Mouse (Mus musculus) liver, embryonic 15.5 days (tissue): ENCODE results near the gene Acacb. TPM values are rescaled to one million over a fixed set of nuclear protein-coding genes. Genes with fewer than 3 reads are reported as not detected.

ENCODE experiments used
- ATAC-seq: fragments of 200-750 bp; cut with Nextera tagmentation; 2 replicates; pipeline ENCODE4 v1.8.0; 2017; ENCODE audit warnings: moderate number of reproducible peaks, mild to moderate bottlenecking, moderate library complexity; ENCODE audit not compliant: insufficient read depth
- H3K27ac ChIP-seq: fragments of 300-500 bp; sonication (generic); replicated peaks from 2 replicates; pipeline ENCODE4 v1.5.1; 2015; ENCODE audit warnings: mild to moderate bottlenecking, inconsistent platforms
- H3K27me3 ChIP-seq: fragments of 300-500 bp; sonication (generic); 2 replicates; pipeline ENCODE4 v1.6.1; 2015; ENCODE audit warnings: mild to moderate bottlenecking, inconsistent platforms
- H3K36me3 ChIP-seq: fragments of 300-500 bp; sonication (generic); replicated peaks from 2 replicates; pipeline ENCODE4 v1.6.1; 2015; ENCODE audit warnings: moderate library complexity, mild to moderate bottlenecking, inconsistent platforms
- H3K4me1 ChIP-seq: fragments of 300-500 bp; sonication (generic); replicated peaks from 2 replicates; pipeline ENCODE4 v1.6.1; 2015; ENCODE audit warnings: inconsistent platforms
- H3K4me2 ChIP-seq: fragments of 300-500 bp; sonication (generic); 2 replicates; pipeline ENCODE4 v1.6.1; 2015; ENCODE audit warnings: moderate library complexity, mild to moderate bottlenecking, inconsistent platforms
- H3K4me3 ChIP-seq: fragments of 300-500 bp; sonication (generic); replicated peaks from 2 replicates; pipeline ENCODE4 v1.5.1; 2015; ENCODE audit warnings: mild to moderate bottlenecking, inconsistent platforms
- H3K9ac ChIP-seq: fragments of 300-500 bp; sonication (generic); 2 replicates; pipeline ENCODE4 v1.6.1; 2015; ENCODE audit warnings: moderate library complexity, mild to moderate bottlenecking, inconsistent platforms
- H3K9me3 ChIP-seq: fragments of 300-500 bp; sonication (generic); replicated peaks from 2 replicates; pipeline ENCODE4 v1.6.1; 2016; ENCODE audit warnings: inconsistent platforms
- WGBS: fragments of 180-500 bp; shearing (Covaris S2); methylation state at CpG from one replicate; pipeline ENCODE4 v1.1.7; 2015; ENCODE audit warnings: mixed read lengths; ENCODE audit not compliant: insufficient replicate concordance; 5-methylcytosine and 5-hydroxymethylcytosine counted together
- polyA plus RNA-seq: library from polyadenylated mRNA; unstranded; fragments of >200 nt; fragmentation: Nextera tagmentation; extraction: Ambion mirVana; gene quantifications from 2 replicates; pipeline ENCODE4 v1.2.1, GENCODE M21; 2015

Acacb gene
- polyA plus RNA-seq, 1 experiment from 2014 or later = 0.45 TPM

DNA sequence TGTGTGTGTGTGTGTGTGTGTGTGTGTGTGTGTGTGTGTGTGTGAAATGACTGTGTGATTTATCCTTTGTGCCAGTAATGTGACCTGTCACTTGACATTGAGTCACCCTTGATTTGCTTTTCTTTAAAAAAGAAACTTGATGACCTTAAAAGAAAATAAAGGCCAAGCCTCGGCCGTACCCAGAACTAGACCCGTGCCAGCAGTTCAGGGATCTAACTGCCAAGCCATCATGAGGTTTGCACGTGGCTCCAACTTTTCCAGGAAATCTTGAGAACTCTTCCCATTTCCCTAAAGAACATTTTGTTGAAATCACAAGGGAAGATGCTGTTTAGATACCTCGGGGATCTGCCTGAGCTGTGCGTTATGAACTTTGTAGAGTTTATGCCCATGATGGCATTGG, 15.1 kb downstream of the Acacb start:
- H3K27ac ChIP-seq = no peak overlapping the region
- H3K4me2 ChIP-seq = no peak overlapping the region
- H3K9ac ChIP-seq = no peak overlapping the region
- ATAC-seq = no peak
- H3K36me3 ChIP-seq = no peaks in the 10 kb centered on the region
- WGBS = 71% methylated on average over 6 of the region's 6 CpGs
- H3K4me1 ChIP-seq = no peaks in the 10 kb centered on the region
- 0 out of 2 replicates have a peak, but pooled peaks cover 3% of the 10 kb centered on the region for H3K27me3 ChIP-seq
- no peak overlapping the region for H3K4me3 ChIP-seq
- H3K9me3 ChIP-seq = no peaks in the 10 kb centered on the region

DNA sequence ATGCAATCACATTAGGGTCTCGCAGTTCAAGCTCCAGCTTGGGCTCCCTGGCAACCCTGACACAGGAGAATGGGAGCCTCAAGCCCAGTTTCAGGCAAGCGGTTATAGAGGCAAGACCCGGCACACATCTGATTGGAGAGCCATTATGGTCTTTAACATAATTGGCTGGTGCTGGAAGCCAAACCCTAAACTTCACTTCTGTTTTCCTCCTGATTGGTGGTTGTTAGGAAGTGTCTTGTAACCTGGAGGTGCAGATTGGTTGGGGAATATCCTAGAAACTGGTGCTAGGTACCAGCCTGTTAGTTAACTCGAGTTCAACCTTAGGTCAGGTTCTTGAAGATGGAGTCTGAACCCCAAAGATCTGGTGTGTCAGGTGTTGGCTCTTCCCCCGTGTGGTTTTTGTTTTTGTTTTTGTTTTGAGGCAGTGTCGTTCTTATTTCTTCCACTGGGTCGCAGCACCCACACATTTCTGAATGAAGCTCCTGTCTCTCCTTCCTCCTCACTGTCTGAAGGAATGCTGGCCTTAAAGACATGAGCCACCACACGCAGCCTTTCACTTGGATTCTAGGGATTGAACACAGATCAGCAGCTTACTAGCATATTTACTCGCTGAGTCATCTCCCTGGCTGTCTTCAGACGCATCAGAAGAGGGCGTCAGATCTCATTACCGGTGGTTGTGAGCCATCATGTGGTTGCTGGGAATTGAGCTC, 15.9 kb downstream of the Acacb start:
- H3K27ac ChIP-seq = no peak overlapping the region
- no peaks in the 10 kb centered on the region for H3K36me3 ChIP-seq
- WGBS = 38% methylated on average over 12 of the region's 12 CpGs
- no peaks in the 10 kb centered on the region for H3K9me3 ChIP-seq
- H3K27me3 ChIP-seq = 0 out of 2 replicates have a peak, but pooled peaks cover 3% of the 10 kb centered on the region
- no peak overlapping the region for H3K9ac ChIP-seq
- ATAC-seq = no peak
- H3K4me1 ChIP-seq = no peaks in the 10 kb centered on the region
- no peak overlapping the region for H3K4me2 ChIP-seq
- no peak overlapping the region for H3K4me3 ChIP-seq

DNA sequence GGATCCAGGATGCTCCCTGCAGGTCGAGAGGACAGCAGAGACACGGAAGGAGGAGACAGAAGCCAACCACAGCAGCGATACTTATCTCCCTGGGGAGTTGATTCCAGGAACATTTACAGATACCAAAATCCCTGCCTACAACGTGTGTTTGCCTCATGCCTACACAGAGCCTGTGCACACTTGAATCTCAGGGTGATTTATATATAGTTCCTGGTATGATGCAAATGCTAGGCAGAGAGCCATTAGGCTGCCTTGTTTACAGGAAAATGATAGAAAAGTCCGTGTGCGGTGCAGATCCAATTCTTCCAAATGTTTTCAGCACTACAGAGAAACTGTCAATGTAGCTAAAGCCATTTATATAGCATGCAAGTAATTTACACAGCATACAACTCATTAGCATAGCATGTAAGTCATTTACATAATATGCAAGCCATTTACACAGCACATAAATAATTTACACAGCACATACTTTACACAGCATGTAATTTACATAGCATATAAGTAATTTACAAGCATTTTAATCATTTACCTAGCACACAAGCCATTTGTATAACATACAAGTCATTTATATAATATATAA, 16.9 kb downstream of the Acacb start:
- Histone ChIP-seq H3K27ac (no peak overlapping the region), H3K9me3 (no peaks in the 10 kb centered on the region), H3K4me1 (no peaks in the 10 kb centered on the region), H3K27me3 (0 out of 2 replicates have a peak, but pooled peaks cover 3% of the 10 kb centered on the region), H3K9ac (no peak overlapping the region), H3K36me3 (no peaks in the 10 kb centered on the region), H3K4me3 (no peak overlapping the region), H3K4me2 (no peak overlapping the region)
- WGBS = 45% methylated on average over 6 of the region's 6 CpGs
- ATAC-seq = no peak

DNA sequence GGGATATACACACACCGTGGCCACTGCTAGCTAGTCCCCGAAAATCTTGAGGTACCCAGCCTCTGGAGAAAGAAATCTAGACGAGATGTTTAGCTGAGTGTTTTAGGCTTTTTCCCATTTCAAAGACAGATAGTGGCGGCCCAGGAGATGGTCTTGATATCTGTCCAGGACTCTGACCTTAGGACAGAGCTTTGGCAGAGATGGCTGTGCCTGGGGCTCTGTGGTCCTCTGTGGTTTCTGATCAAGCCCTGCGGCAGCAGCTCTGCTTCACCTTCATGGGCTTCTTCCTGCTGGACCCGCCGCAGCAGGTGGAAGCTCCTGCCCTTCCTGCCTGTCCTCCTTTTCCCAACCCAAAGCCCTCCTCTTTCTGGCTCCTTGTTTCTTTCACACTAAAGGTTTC, 24.0 kb downstream of the Acacb start:
- no peak overlapping the region for H3K9ac ChIP-seq
- H3K36me3 ChIP-seq = no peaks in the 10 kb centered on the region
- H3K9me3 ChIP-seq = no peaks in the 10 kb centered on the region
- H3K27ac ChIP-seq = no peak overlapping the region
- no peak overlapping the region for H3K4me3 ChIP-seq
- ATAC-seq = no peak
- no peak overlapping the region for H3K4me2 ChIP-seq
- H3K4me1 ChIP-seq = peaks cover 15% of the 10 kb centered on the region
- 0 out of 2 replicates have a peak, but pooled peaks cover 3% of the 10 kb centered on the region for H3K27me3 ChIP-seq
- 67% methylated on average over 7 of the region's 7 CpGs for WGBS

DNA sequence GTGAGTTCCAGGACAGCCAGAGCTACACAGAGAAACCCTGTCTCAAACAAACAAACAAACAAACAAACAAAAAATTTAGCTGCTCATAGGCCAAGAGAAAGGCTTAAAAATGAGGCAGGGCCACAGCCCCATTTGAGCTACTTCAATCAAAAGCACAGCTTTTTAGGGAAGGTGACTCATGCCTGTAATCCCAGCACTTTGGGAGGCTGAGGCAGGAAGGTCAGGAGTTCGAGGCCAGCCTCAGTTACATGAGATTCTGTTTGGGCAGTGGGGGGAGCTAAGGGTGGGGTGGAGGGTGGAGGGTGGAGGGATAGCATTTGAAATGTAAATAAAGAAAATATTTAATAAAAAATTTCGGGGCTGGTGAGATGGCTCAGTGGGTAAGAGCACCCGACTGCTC, 26.6 kb downstream of the Acacb start:
- Histone ChIP-seq H3K9ac (no peak overlapping the region), H3K4me1 (peaks cover 28% of the 10 kb centered on the region), H3K4me2 (no peak overlapping the region), H3K27ac (no peak overlapping the region), H3K9me3 (no peaks in the 10 kb centered on the region), H3K4me3 (no peak overlapping the region), H3K27me3 (no peaks in the 10 kb centered on the region), H3K36me3 (no peaks in the 10 kb centered on the region)
- WGBS = 66% methylated on average over 3 of the region's 3 CpGs
- no peak for ATAC-seq

DNA sequence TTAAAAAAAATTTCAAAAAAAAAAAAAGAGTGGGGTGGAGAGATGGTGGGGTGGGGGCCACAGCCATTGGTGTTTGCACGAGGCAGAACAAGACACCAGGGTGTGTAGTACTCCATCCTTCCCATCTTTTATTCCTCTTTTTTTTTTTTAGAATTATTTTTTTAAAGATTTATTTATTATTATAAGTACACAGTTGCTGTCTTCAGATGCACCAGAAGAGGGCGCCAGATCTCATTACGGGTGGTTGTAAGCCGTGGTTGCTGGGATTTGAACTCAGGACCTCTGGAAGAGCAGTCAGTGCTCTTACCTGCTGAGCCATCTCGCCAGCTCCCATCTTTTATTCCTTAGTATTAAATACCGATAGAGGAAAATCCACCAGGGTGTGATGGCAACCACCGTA, 27.1 kb downstream of the Acacb start:
- Histone ChIP-seq H3K27ac (no peak overlapping the region), H3K36me3 (no peaks in the 10 kb centered on the region), H3K4me3 (no peak overlapping the region), H3K27me3 (no peaks in the 10 kb centered on the region), H3K4me2 (no peak overlapping the region), H3K4me1 (peaks cover 28% of the 10 kb centered on the region), H3K9ac (no peak overlapping the region), H3K9me3 (no peaks in the 10 kb centered on the region)
- whole genome bisulfite sequencing = 51% methylated on average over 7 of the region's 7 CpGs
- ATAC-seq = no peak

DNA sequence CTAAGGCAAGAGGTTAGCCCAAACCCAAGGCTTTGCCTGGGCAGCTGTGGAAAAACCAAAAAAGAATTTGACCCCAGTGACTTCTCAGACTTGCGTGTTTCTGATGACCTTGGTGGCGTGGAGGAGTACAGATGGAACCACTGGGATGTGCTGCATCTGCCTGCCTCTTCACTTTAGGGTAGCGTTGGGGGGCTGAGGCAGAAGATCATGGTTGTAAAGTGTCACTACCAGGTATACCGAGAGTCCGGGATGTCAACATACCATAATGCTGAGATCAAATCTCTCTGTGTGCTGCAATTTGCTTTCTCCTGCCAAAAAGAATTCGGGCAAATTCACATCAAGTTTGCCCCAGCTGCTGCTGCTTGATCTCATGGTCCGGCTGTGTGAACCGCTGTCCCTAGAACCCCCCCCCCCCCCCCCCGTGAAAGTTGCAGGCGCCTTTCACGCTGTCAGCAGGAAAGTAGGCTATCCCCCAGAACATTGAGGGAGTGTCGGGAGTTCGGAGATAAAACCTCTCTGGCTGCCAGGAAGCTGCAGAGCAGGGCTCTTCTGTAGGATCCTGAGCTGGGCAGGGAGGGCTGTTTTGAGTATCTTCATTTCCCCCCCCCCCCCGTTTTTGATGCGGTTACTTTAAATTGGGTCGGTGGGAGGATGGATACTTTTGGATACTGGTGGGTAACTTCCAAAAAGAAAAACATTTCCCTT, 27.7 kb downstream of the Acacb start:
- 21% methylated on average over 16 of the region's 16 CpGs for WGBS
- Histone ChIP-seq H3K27me3 (no peaks in the 10 kb centered on the region), H3K9me3 (no peaks in the 10 kb centered on the region), H3K4me2 (peak overlapping the region; percentile 79), H3K4me3 (no peak overlapping the region), H3K4me1 (peaks cover 28% of the 10 kb centered on the region), H3K36me3 (no peaks in the 10 kb centered on the region), H3K9ac (no peak overlapping the region), H3K27ac (no peak overlapping the region)
- no peak for ATAC-seq

DNA sequence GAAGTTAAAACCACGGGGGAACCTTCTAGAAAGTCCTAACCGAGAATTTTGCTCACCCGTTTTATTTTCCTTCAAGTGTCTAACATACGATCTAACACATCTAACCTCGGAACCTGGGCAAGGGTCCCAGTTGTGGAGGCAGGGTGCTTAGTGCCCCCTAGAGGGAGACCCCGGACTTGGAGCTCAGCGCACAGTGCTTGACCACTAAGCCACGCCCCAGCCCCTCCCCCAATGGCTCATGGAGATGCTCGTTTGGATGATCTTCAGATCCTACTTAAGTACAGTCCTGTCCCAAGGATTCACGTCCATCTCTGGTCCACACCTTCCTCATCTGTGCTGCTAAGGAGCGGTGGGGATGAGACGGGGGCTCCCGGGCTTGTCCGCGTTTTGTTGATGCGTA, 28.3 kb downstream of the Acacb start:
- Histone ChIP-seq H3K4me1 (peaks cover 28% of the 10 kb centered on the region), H3K4me3 (no peak overlapping the region), H3K36me3 (no peaks in the 10 kb centered on the region), H3K4me2 (peak overlapping the region; percentile 79), H3K9me3 (no peaks in the 10 kb centered on the region), H3K27me3 (no peaks in the 10 kb centered on the region), H3K9ac (no peak overlapping the region), H3K27ac (no peak overlapping the region)
- 10% methylated on average over 16 of the region's 16 CpGs for WGBS
- no peak for ATAC-seq

DNA sequence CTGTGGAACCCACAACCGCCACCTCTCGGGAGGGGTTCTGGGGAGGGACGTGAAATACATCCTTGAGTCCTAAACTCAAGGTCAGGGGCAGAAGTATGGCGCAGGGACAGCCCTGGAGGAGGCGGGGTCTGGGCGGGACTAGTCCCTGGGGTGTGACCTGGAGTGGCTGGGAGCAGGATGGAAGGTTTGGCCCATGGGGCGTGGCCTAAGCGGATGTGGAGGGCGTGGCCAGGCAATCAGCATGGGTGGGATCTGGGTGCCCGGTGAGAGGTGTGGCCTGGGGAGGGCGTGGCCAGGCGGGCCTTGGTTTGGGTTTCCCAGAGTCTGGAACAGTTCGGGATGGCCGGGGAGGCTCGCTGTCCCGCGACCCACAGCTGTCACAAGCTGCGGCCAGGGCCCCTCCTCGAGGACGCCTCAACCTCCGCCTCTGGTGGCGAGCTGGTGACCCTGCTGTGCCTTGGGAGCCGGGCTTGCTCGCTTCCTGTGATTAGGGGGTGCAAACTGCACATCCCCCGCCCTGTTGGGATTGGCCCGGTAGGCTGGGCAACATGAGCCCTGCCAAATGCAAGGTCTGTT, 29.3 kb downstream of the Acacb start:
- H3K27me3 ChIP-seq = no peaks in the 10 kb centered on the region
- peaks cover 28% of the 10 kb centered on the region for H3K4me1 ChIP-seq
- ATAC-seq = peak; percentile 94
- peak overlapping the region; percentile 58 for H3K4me3 ChIP-seq
- WGBS = under 1% methylated on average over 26 of the region's 26 CpGs
- H3K27ac ChIP-seq = 0 out of 2 replicates have a peak overlapping the region, but pooled peaks have one; percentile 29
- H3K4me2 ChIP-seq = peak overlapping the region; percentile 79
- no peaks in the 10 kb centered on the region for H3K36me3 ChIP-seq
- H3K9me3 ChIP-seq = no peaks in the 10 kb centered on the region
- H3K9ac ChIP-seq = no peak overlapping the region

DNA sequence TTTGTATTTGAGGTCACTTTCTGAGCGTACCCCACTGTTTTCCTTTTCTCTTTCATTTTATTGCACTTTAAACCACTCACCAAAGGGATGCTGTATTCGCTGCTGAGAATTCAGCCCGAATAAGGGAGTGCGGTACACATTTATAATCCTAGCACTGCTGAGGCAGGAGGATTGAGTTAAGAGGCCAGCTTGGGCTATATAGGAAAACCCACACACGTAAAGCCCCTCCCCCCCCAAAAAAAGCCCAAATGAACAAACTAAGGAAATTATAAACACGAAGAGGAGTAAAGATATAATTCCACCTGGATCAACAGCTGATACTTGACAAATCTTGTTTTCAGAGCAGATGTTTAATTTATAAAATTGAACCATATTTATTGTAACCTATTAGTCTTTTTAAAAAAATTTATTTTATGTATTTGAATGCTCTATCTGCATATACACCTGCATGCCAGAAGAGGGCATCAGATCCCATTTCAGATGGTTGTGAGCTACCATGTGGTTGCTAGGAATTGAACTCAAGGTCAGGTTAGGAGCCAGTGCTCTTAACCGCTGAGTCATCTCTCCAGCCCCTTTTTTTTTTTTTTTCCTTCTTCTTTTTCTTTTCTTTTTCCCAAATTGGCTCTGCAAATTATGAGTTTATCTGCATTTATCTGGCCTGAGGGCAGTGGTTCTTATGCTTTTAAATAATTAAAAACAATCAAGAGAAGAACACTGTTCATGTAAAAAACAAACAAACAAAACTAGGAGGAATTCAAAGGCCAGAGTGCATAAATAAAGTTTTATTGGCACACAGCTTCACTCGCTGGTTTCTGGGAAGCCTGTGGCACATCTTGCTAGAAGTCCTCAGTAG, 30.4 kb downstream of the Acacb start:
- Histone ChIP-seq H3K4me1 (peaks cover 28% of the 10 kb centered on the region), H3K9ac (no peak overlapping the region), H3K4me3 (no peak overlapping the region), H3K9me3 (no peaks in the 10 kb centered on the region), H3K4me2 (peak overlapping the region; percentile 79), H3K27me3 (no peaks in the 10 kb centered on the region), H3K36me3 (no peaks in the 10 kb centered on the region), H3K27ac (no peak overlapping the region)
- WGBS = 53% methylated on average over 8 of the region's 8 CpGs
- no peak for ATAC-seq
